Mouse (Mus musculus) spleen, postnatal 36 days (tissue): Measurements from ENCODE around the gene Card9.

ENCODE experiments used
- DNase-seq, 2 experiments: peaks; one replicate each; pipeline ENCODE4 v3.0.0; 2022; ENCODE audit warnings: low spot score in 2 of 2, mixed read lengths in 1 of 2

The Card9 gene

GRCm38 (mm10) chr2:26327852-26328251, 32.9 kb downstream of the Card9 start:
- no peak for DNase-seq

DNA sequence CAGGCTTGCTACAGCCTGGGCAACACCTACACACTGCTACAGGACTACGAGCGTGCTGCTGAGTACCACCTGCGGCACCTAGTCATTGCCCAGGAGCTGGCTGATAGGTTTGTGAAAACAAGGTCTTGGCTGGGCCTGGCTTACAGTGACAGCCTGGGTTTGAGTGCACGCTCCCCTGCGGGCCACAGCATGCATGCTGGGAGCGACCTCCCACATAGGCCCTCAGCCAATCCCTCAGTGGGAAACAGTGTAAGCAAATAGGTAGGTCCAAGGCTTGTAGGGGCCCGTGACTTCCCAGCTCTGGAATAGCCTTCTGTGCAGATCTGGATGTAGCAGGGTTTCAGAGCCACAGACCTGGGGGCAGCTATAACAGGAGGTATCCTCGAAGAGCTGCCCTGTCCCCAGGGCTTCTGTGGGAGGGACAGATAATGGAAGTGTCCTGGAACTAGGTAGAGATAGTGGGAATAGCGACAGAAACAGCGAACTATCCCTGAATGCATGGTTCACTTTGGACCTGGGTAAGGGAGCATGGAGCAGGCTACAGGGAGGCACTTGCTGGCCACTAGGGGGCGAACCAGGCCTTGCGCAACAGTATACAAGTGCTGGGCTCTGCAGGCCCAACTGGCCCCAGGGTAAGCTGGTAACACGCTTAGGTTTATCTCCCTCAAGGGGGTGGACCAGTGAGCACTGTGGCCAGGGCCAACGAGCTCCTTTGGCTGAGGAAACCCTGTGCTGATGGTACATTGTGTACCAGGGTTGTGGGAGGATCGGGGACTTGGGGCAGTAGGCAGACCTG, 35.1 kb downstream of the Card9 start:
- peak; percentile 27 to 37 for DNase-seq

GRCm38 (mm10) chr2:26324917-26325316, 35.8 kb downstream of the Card9 start:
- no peak for DNase-seq

DNA sequence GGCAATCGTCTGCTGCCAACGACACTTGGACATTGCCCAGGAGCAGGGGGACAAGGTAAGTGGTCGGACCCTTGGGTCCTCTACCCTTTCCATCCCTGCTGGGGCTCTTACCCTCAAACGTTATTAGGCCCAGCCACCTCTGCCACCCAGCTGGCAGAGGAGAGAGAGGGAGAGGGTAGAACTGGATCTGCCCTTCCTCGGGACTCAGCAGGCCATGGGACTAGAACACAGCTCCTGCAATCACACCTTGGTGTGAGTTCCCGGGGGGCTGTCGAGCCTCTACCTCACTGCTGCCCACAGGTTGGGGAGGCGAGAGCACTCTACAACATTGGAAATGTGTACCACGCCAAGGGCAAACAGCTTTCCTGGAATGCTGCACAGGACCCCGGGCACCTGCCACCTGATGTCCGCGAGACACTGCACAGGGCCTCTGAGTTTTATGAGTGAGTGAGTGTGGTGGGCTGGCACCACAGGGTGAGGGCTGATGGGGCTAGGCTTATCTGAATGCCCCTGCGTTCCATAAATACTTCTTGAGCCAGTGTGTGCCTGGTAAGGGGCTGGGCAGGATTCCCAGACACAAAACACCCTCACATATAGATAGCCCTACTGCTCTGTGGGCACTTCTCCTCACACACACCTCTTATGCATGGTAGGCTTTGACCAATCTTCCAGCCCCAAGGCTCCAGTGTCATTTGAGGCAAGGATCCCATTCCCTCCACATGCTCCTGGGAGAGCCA, 37.0 kb downstream of the Card9 start:
- no peak for DNase-seq

- no peak for DNase-seq
Observed at GRCm38 (mm10) chr2:26320245-26321185, 40.2 kb downstream of the Card9 start.

DNA sequence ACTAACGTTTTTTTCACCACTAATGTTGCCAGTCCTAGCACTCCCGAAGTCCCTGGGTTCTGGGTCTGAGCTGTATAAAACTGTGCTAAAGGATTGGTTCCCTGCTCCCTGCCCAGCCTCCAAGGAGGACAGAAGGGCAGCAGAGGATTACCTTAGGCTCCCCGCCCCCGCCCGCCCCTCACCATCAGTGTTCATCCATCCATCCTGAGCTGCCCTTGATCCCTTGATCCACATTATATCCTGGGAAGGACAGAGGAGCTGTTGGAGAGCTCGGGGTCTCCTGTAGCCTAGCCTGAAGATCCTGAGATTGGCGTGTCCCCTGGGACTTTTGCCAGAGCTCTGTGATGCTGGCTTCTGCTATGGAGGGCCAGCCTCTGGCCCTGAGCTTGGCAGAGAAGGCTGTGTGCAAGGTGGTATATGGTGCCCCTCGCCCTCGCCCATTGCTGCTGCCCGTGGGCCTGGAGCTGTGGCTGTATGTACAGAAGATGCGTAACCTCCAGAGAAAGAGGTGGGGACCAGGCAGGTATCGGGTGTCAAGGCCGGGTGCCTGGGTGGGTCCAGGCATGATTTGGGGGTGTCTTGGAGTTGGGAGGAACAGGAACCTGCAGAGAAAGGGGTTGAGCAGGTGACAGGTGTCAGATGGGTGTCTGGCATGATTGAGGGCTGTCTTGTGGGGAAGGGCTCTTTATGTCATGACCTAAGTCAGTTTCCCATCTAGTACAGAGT, 41.0 kb downstream of the Card9 start:
- DNase-seq: no peak

DNA sequence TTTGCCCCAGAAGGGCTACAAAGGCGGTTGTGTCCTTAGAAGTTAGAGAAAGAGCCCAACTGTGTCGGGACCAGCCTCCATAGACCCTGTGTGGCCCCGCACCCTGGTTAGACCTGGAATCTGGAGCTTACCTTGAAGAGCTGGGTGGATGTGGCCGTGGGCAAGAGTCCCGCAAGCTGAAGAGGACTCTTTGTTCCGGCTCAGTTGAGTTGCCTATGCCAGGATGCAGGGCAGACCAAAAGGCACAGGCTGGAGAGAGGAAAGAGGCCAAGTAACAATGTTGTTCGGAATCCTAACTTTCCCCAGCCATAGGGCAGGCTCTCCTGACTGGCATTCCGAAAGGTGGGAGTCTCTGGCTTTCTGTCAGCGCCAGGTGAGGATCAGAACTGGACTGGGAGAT, 41.6 kb downstream of the Card9 start:
- no peak for DNase-seq

GRCm38 (mm10) chr2:26317991-26318672, 42.6 kb downstream of the Card9 start:
- no peak for DNase-seq

DNA sequence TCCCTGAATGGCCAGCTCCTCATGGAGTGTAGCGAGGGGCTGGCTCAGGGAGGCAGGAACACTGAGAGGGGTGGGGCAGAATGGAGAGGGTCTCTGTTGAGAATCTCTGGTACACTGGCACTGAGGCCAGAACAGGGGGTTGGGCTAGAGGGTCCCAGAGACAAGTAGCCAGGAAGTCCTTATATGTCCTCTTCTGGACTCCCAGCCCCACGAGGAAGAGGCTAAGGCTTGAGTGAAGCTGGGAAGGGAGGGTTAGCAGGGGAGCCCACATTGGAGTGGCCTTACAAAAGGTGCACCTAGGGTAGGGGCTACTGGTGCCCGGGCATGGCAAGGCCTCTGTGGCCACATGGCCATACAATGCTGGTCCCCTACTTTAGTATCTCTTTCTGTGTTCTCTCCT, 43.3 kb downstream of the Card9 start:
- DNase-seq: no peak

DNA sequence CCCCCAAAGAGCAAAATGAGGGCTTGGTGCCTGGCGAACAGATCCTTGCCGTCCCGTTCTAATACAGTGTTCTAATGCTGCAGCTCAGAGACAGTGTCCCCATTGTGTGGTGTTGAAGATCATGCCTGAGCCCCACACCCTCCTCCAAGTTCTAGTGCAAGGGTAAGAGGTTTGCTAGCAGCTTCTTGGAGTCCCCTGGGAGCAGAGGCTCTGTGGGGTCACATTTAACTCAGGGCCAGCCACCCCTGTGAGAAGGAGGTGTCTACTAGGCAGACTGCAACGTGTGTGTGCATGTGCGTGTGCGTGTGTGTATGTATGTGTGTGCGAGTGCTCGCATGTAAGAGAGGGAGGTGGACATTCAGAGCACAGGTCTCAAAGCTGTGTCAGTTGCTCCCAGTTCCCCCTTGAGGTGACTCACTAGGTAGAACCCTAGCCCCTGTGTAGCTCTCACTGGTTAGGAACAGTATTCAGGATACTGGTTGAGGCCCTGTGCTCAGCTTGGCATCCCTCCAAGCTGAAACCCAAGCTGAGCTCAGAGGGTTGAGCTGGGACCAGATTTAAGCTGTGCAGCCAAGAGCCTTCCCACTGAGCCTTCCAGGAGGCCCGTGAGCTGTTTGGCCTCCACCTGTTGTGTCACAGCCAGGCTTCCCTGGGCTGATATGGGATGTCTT, 44.0 kb downstream of the Card9 start:
- DNase-seq: no peak

DNA sequence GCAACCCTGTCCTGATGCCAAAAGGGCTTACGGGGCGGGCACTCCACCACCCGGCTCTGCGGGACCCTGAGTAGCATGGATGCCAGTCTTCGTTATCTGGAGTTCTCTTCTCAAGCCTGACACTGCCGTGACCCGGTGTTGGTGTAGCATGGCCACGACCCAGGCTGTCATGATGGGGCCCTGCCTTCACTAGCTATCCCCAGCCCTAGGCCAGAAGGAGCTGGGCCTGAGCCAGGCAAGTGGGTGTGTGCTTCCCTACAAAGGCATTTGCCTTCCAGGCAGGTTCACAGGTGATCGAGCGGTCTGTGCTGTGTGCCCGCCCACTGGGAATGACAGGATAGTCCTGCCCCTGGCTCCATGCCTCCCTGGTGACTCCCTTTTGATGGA, 44.8 kb downstream of the Card9 start:
- DNase-seq: no peak

GRCm38 (mm10) chr2:26315072-26315924, 45.4 kb downstream of the Card9 start, which contains the start of gene Gpsm1:
Gpsm1 (plus strand) TSS chr2:26315515.
- DNase-seq: peak; percentile 67 to 72

GRCm38 (mm10) chr2:26314281-26315071, 46.2 kb downstream of the Card9 start:
- no peak for DNase-seq

GRCm38 (mm10) chr2:26313394-26313793, 47.3 kb downstream of the Card9 start:
- DNase-seq: no peak

DNA sequence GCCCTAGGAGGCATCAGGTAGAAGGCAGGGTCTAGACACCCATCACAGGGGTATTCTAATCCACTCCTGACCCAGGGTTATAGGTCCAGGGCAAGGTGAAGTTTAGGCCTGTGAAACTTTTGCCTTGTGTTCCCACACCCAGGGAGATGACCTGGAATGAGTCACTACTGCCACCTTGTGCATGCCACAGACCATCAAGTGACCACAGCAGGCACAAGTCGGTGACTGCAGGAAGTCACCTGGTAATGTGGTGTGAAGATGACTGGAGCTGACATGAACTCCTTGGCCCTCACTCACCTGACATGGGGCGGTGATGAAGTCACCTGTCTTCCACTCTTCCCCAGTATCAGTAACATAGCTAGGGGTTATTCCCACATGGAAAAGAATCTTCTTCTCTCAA, 47.9 kb downstream of the Card9 start:
- DNase-seq: no peak

DNA sequence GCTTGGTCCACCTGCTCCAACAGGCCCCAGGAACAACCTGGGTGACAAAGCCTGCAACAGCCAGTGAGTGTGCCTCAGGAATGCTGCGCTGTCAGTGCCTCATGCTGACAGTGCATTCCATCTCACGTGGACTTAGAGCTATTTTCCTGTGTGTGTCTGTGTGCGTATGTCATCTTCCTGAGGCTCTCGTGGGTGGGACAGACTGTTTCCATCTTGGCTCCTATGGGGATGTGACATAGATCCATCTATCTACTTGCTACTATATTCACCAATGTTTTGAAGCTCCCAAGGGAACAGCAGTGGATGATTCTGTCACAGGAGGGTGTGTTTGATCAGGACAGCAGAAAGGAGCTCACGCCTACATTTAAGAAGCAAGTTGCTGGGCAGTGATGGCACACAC, 48.8 kb downstream of the Card9 start:
- no peak for DNase-seq

DNA sequence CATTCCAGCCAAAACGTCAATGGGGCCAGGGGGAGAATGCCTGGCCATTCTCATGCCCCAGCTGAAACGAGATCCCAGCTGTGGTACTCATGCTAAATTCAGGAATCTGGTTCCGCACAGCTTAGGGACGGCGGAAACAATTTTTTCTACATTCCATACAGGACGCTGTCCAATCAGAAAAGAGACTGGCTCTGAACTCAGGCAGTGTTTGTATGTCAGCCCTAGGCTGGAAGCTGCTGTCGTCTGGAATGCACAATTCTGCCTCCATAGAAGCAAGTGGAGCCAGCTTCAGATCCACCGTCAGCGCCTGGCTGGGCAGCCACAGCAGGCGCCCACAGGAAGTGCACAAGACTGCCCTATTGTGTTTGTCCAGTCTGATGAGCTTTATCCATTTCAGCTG, 51.0 kb downstream of the Card9 start:
- no peak for DNase-seq

DNA sequence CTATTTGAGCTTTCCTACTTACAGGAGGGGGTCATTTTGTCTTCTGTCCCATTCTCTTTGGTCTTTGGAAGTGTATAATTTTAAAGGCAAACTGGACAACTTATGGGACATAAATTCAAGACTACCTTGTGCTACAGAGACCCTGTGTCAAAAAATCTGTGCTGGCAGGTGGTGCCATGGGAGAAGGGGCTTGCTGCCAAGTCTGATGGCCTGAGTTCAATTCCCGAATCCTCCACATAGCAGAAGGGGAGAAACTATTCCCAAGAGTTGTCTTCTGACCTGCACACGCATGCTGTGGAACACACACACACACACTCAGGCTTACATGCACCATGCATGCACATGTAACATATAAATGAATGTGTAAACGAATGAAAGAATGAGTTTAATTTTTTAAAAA, 54.0 kb downstream of the Card9 start:
- DNase-seq: no peak
